7 mouse cellular contexts compared by ENCODE assay signal in the genomic region with DNA sequence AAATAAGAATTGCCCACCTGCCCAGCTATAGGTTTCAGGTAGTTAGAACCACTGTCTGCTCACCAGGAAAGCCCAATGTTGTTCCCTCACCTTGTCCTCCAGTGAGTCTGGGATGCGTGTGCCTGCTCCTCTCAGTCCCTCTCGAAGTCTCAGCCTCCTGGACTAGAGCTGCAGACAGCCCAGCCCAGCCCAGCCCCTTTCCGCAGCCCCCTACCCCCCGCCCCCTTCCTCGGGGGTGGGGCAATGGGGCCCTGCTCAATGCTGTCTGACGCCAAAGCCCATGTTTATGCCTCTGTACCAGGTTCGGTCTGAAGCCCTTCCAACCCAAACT. TPM values are rescaled to one million over a fixed set of nuclear protein-coding genes. Genes with fewer than 3 reads are reported as not detected.
DNase-seq lines count a peak whose midpoint lies in the region; ATAC-seq and TF ChIP-seq lines count a peak whose summit lies in the region.

TSS of gene Maged2 (minus strand) at position 207 of the 331 bp plus-strand sequence.

- DNase-seq in 416B (ENCODE audit: low read depth), result peak; percentile 5
- peak; percentile 53 for DNase-seq in embryo, embryonic 11 days
- peak; percentile 81 for DNase-seq in heart, embryonic 10.5 days (ENCODE audit: low spot score)
- no peak for DNase-seq in layer of hippocampus, postnatal 10 days (ENCODE audit: low spot score in 2 of 2)
- DNase-seq in midbrain, embryonic 11.5 days (ENCODE audit: low spot score, missing footprints), result peak; percentile 80
- no peak for DNase-seq in urinary bladder, postnatal 36 days (ENCODE audit: low spot score in 2 of 2)

- H3K27ac ChIP-seq in heart, embryonic 10.5 days, result peak within 1 kb of the TSS; percentile 86
- H3K27ac ChIP-seq in midbrain, embryonic 11.5 days (ENCODE audit: low read depth, low read length), result peak within 1 kb of the TSS; percentile 30; the same call in 1 of the 2 replicates

- no peaks in the 10 kb centered on the region for H3K79me2 ChIP-seq in C2C12 (ENCODE audit: control insufficient read depth, insufficient read depth)

- no peaks in the 10 kb centered on the region for H3K27me3 ChIP-seq in C2C12 (ENCODE audit: control insufficient read depth, insufficient read depth, insufficient read length)
- no peaks in the 10 kb centered on the region for H3K27me3 ChIP-seq in heart, embryonic 10.5 days (ENCODE audit: insufficient read depth, poor library complexity, severe bottlenecking)
- H3K27me3 ChIP-seq in midbrain, embryonic 11.5 days (ENCODE audit: control insufficient read depth, insufficient read depth, low read length), result no peaks in the 10 kb centered on the region

- no peaks in the 10 kb centered on the region for H3K9me3 ChIP-seq in heart, embryonic 10.5 days
- H3K9me3 ChIP-seq in midbrain, embryonic 11.5 days (ENCODE audit: control insufficient read depth, low read length), result no peaks in the 10 kb centered on the region

- peak within 1 kb of the TSS; percentile 28 for H3K4me3 ChIP-seq in C2C12 (ENCODE audit: insufficient read depth, poor library complexity, severe bottlenecking)
- peak within 1 kb of the TSS; percentile 62 for H3K4me3 ChIP-seq in heart, embryonic 10.5 days
- peak within 1 kb of the TSS; percentile 41 for H3K4me3 ChIP-seq in midbrain, embryonic 11.5 days (ENCODE audit: low read depth, low read length)

- H3ac ChIP-seq in C2C12 (ENCODE audit: control insufficient read depth, insufficient read length, low read depth), result peak within 1 kb of the TSS; percentile 37

- ATAC-seq in midbrain, embryonic 11.5 days (ENCODE audit: low FRiP score), result peak; percentile 27; the same call in 1 of the 2 replicates

- 15% methylated on average over 7 of the region's 7 CpGs for WGBS in heart, embryonic 10.5 days
- WGBS in midbrain, embryonic 11.5 days, result 21% methylated on average over 7 of the region's 7 CpGs

- H3K79me3 ChIP-seq in C2C12 (ENCODE audit: low read depth), result no peaks in the 10 kb centered on the region

- peak within 1 kb of the TSS; percentile 40 for H3K4me2 ChIP-seq in midbrain, embryonic 11.5 days

- H3K4me1 ChIP-seq in heart, embryonic 10.5 days, result 0 out of 2 replicates have a peak, but pooled peaks cover 5% of the 10 kb centered on the region
- H3K4me1 ChIP-seq in midbrain, embryonic 11.5 days (ENCODE audit: control insufficient read depth, insufficient read depth, low read length), result no peaks in the 10 kb centered on the region

- no peaks in the 10 kb centered on the region for H3K36me3 ChIP-seq in C2C12 (ENCODE audit: control insufficient read depth, insufficient read depth)
- H3K36me3 ChIP-seq in heart, embryonic 10.5 days, result peaks cover 31% of the 10 kb centered on the region
- no peaks in the 10 kb centered on the region; the same call in 1 of the 2 replicates for H3K36me3 ChIP-seq in midbrain, embryonic 11.5 days (ENCODE audit: control insufficient read depth, insufficient read depth, low read length)

- TF ChIP-seq CTCF in C2C12 (IDR thresholded peaks at IDR 0.05; ENCODE audit: control insufficient read depth, insufficient read depth, insufficient read length), result no peak

- peak within 1 kb of the TSS; percentile 60 for H3K9ac ChIP-seq in midbrain, embryonic 11.5 days (ENCODE audit: low read length)

TF ChIP-seq in C2C12, 6 proteins besides CTCF, POLR2A, EP300 and RAD21:
- TF ChIP-seq MYOG (IDR thresholded peaks at IDR 0.05; ENCODE audit: control insufficient read depth, extremely low read depth, insufficient read length) (no peak), USF1 (IDR thresholded peaks at IDR 0.05; ENCODE audit: low read depth) (no peak), FOSL1 (IDR thresholded peaks at IDR 0.05; ENCODE audit: insufficient read depth, low read length, poor library complexity, severe bottlenecking) (no peak), CEBPB (IDR thresholded peaks at IDR 0.05; ENCODE audit: low read depth) (no peak), MAX (IDR thresholded peaks at IDR 0.05) (no peak), MYOD1 (IDR thresholded peaks at IDR 0.05; ENCODE audit: control insufficient read depth, insufficient read length, low read depth) (no peak)

RNA-seq across cellular contexts. Expression of gene Maged2, which starts in this region (rescaled TPM):
- 41.1 TPM for polyA plus RNA-seq in C2C12 (2012; fragmentation: generic; extraction: Trizol)
- 638 and 695 TPM in 2 replicates for polyA plus RNA-seq in heart, embryonic 10.5 days (2016; fragmentation: Nextera tagmentation; extraction: Ambion mirVana)
- total RNA-seq in layer of hippocampus, postnatal 10 days (2021), result 100 to 1,000 TPM in 1 of 2 experiments, 10 to 100 TPM in 1; 88.0 to 109 TPM
- polyA plus RNA-seq in midbrain, embryonic 11.5 days (2014; fragmentation: Nextera tagmentation; extraction: Ambion mirVana), result 302 and 319 TPM in 2 replicates

Comparison
In these comparisons a context has a peak if more than half of its experiments do, and no peak if none do; other contexts are left out.
1. DNase-seq: peak in 416B (single experiment), embryo, embryonic 11 days (single experiment), heart, embryonic 10.5 days (single experiment) and midbrain, embryonic 11.5 days (single experiment); none in layer of hippocampus, postnatal 10 days (0 of 2) and urinary bladder, postnatal 36 days (0 of 2).
2. Peak in every context shown above with its lines, with median percentiles within 50 percentile points of each other: H3K4me3 ChIP-seq.